Mouse (Mus musculus): ENCODE results near the gene Mthfd2l.

GRCm38 (mm10) chr5:90988149-90988548 lies 57.2 kb downstream of the Mthfd2l start:
- TF ChIP-seq CTCF (IDR thresholded peaks at IDR 0.05; ENCODE audit: insufficient read depth, low read length) (no peak), POLR2A (IDR thresholded peaks at IDR 0.05; ENCODE audit: borderline replicate concordance, extremely low read depth, low read depth, low read length) (no peak)
